Mouse (Mus musculus) liver, embryonic 12.5 days (tissue): ENCODE data around the gene Mpv17. TPM values are rescaled to one million over a fixed set of nuclear protein-coding genes. Genes with fewer than 3 reads are reported as not detected.
A peak's percentile ranks its signal among the peaks of the same experiment; 100 is the strongest.

Experiments
- ATAC-seq: fragments of 200-750 bp; cut with Nextera tagmentation; 2 replicates; pipeline ENCODE4 v1.8.0; 2017; ENCODE audit warnings: moderate number of reproducible peaks, mild to moderate bottlenecking, moderate library complexity
- H3K27ac ChIP-seq: fragments of 300-500 bp; sonication (generic); 2 replicates; pipeline ENCODE4 v1.5.1; 2016; ENCODE audit warnings: mild to moderate bottlenecking
- H3K27me3 ChIP-seq: fragments of 300-500 bp; sonication (generic); replicated peaks from 2 replicates; pipeline ENCODE4 v1.6.1; 2016; ENCODE audit warnings: mild to moderate bottlenecking, moderate library complexity
- H3K36me3 ChIP-seq: fragments of 300-500 bp; sonication (generic); 2 replicates; pipeline ENCODE4 v1.6.1; 2016; ENCODE audit warnings: mild to moderate bottlenecking, moderate library complexity
- H3K4me1 ChIP-seq: fragments of 300-500 bp; sonication (generic); 2 replicates; pipeline ENCODE4 v1.6.1; 2016
- H3K4me2 ChIP-seq: fragments of 300-500 bp; sonication (generic); 2 replicates; pipeline ENCODE4 v1.6.1; 2016; ENCODE audit warnings: mild to moderate bottlenecking, moderate library complexity
- H3K4me3 ChIP-seq: fragments of 300-500 bp; sonication (generic); 2 replicates; pipeline ENCODE4 v1.5.1; 2016; ENCODE audit warnings: mild to moderate bottlenecking, moderate library complexity
- H3K9ac ChIP-seq: fragments of 300-500 bp; sonication (generic); 2 replicates; pipeline ENCODE4 v1.6.1; 2016; ENCODE audit warnings: mild to moderate bottlenecking, moderate library complexity
- H3K9me3 ChIP-seq: fragments of 300-500 bp; sonication (generic); replicated peaks from 2 replicates; pipeline ENCODE4 v1.6.1; 2016; ENCODE audit warnings: mild to moderate bottlenecking, moderate library complexity
- WGBS: fragments of 180-500 bp; shearing (Covaris S2); methylation state at CpG from one replicate; pipeline ENCODE4 v1.1.7; 2016; ENCODE audit not compliant: insufficient replicate concordance; 5-methylcytosine and 5-hydroxymethylcytosine counted together
- polyA plus RNA-seq: library from polyadenylated mRNA; unstranded; fragments of >200 nt; fragmentation: Nextera tagmentation; extraction: Ambion mirVana; gene quantifications from 2 replicates; pipeline ENCODE4 v1.2.1, GENCODE M21; 2016

Gene Mpv17
- polyA plus RNA-seq, 1 experiment from 2014 or later, result 27.0 TPM

GRCm38 (mm10) chr5:31136730-31137424, 17.2 kb downstream of the Mpv17 start:
- Histone ChIP-seq H3K4me1 (no peaks in the 10 kb centered on the region), H3K36me3 (peaks cover 9% of the 10 kb centered on the region; the same call in 1 of the 2 replicates), H3K27me3 (peaks cover 84% of the 10 kb centered on the region), H3K4me2 (no peak overlapping the region), H3K4me3 (no peak overlapping the region), H3K9me3 (no peaks in the 10 kb centered on the region), H3K9ac (no peak overlapping the region), H3K27ac (no peak overlapping the region)
- no peak for ATAC-seq
- WGBS, result 3% methylated on average over 33 of the region's 33 CpGs

- peaks cover 13% of the 10 kb centered on the region; the same call in 1 of the 2 replicates for H3K27me3 ChIP-seq
- H3K27ac ChIP-seq, result no peak overlapping the region
- no peaks in the 10 kb centered on the region for H3K9me3 ChIP-seq
- ATAC-seq, result no peak
- no peaks in the 10 kb centered on the region for H3K36me3 ChIP-seq
- H3K4me1 ChIP-seq, result no peaks in the 10 kb centered on the region
- no peak overlapping the region for H3K9ac ChIP-seq
- WGBS, result 27% methylated on average over 5 of the region's 5 CpGs
- H3K4me3 ChIP-seq, result no peak overlapping the region
- H3K4me2 ChIP-seq, result no peak overlapping the region
Observed at GRCm38 (mm10) chr5:31126050-31126449, 28.0 kb downstream of the Mpv17 start.

GRCm38 (mm10) chr5:31123481-31123880, 30.6 kb downstream of the Mpv17 start:
- no peak overlapping the region for H3K27ac ChIP-seq
- peaks cover 7% of the 10 kb centered on the region; the same call in 1 of the 2 replicates for H3K27me3 ChIP-seq
- WGBS, result 36% methylated on average over 2 of the region's 2 CpGs
- H3K4me2 ChIP-seq, result no peak overlapping the region
- H3K36me3 ChIP-seq, result no peaks in the 10 kb centered on the region
- no peak overlapping the region for H3K9ac ChIP-seq
- H3K4me1 ChIP-seq, result no peaks in the 10 kb centered on the region
- no peak for ATAC-seq
- H3K4me3 ChIP-seq, result no peak overlapping the region
- H3K9me3 ChIP-seq, result no peaks in the 10 kb centered on the region

GRCm38 (mm10) chr5:31121111-31121510, 32.9 kb downstream of the Mpv17 start:
- peaks cover 18% of the 10 kb centered on the region for H3K27me3 ChIP-seq
- no peaks in the 10 kb centered on the region for H3K4me1 ChIP-seq
- H3K9me3 ChIP-seq, result no peaks in the 10 kb centered on the region
- WGBS, result 42% methylated on average over 8 of the region's 8 CpGs
- no peak overlapping the region for H3K9ac ChIP-seq
- no peak overlapping the region for H3K27ac ChIP-seq
- H3K4me2 ChIP-seq, result no peak overlapping the region
- no peak overlapping the region for H3K4me3 ChIP-seq
- no peaks in the 10 kb centered on the region for H3K36me3 ChIP-seq
- ATAC-seq, result no peak

- no peak for ATAC-seq
- no peak overlapping the region for H3K4me2 ChIP-seq
- H3K4me3 ChIP-seq, result no peak overlapping the region
- no peak overlapping the region for H3K9ac ChIP-seq
- peaks cover 20% of the 10 kb centered on the region for H3K27me3 ChIP-seq
- no peaks in the 10 kb centered on the region for H3K36me3 ChIP-seq
- 26% methylated on average over 10 of the region's 10 CpGs for WGBS
- no peak overlapping the region for H3K27ac ChIP-seq
- H3K9me3 ChIP-seq, result no peaks in the 10 kb centered on the region
- H3K4me1 ChIP-seq, result no peaks in the 10 kb centered on the region
Observed at GRCm38 (mm10) chr5:31116912-31117311, 37.1 kb downstream of the Mpv17 start.

- ATAC-seq, result no peak
- no peaks in the 10 kb centered on the region for H3K4me1 ChIP-seq
- no peaks in the 10 kb centered on the region for H3K36me3 ChIP-seq
- H3K4me3 ChIP-seq, result no peak within 1 kb of the TSS
- H3K27me3 ChIP-seq, result peaks cover 24% of the 10 kb centered on the region
- 21% methylated on average over 3 of the region's 3 CpGs for WGBS
- H3K4me2 ChIP-seq, result no peak within 1 kb of the TSS
- H3K9ac ChIP-seq, result no peak within 1 kb of the TSS
- no peak within 1 kb of the TSS for H3K27ac ChIP-seq
- no peaks in the 10 kb centered on the region for H3K9me3 ChIP-seq
Observed at GRCm38 (mm10) chr5:31116354-31116753, 37.7 kb downstream of the Mpv17 start, which contains the start of gene Trim54. Gene Trim54, plus strand, starts transcription at chr5:31116712.

- no peaks in the 10 kb centered on the region for H3K9me3 ChIP-seq
- no peaks in the 10 kb centered on the region for H3K36me3 ChIP-seq
- no peak overlapping the region for H3K4me3 ChIP-seq
- H3K27ac ChIP-seq, result no peak overlapping the region
- no peak overlapping the region for H3K4me2 ChIP-seq
- no peak for ATAC-seq
- 21% methylated on average over 7 of the region's 7 CpGs for WGBS
- peaks cover 25% of the 10 kb centered on the region for H3K27me3 ChIP-seq
- no peaks in the 10 kb centered on the region for H3K4me1 ChIP-seq
- H3K9ac ChIP-seq, result no peak overlapping the region
Observed at GRCm38 (mm10) chr5:31110781-31111180, 43.3 kb downstream of the Mpv17 start.

GRCm38 (mm10) chr5:31108000-31108490, 46.0 kb downstream of the Mpv17 start, which contains the start of gene Slc30a3:
Gene Slc30a3, minus strand, starts transcription at chr5:31108237.
- no peak within 1 kb of the TSS for H3K27ac ChIP-seq
- no peak for ATAC-seq
- H3K36me3 ChIP-seq, result no peaks in the 10 kb centered on the region
- WGBS, result 81% methylated on average over 18 of the region's 18 CpGs
- H3K4me3 ChIP-seq, result no peak within 1 kb of the TSS
- no peaks in the 10 kb centered on the region for H3K9me3 ChIP-seq
- H3K4me2 ChIP-seq, result no peak within 1 kb of the TSS
- peaks cover 36% of the 10 kb centered on the region for H3K27me3 ChIP-seq
- no peak within 1 kb of the TSS for H3K9ac ChIP-seq
- no peaks in the 10 kb centered on the region for H3K4me1 ChIP-seq

- Histone ChIP-seq H3K36me3 (no peaks in the 10 kb centered on the region), H3K9me3 (no peaks in the 10 kb centered on the region), H3K4me1 (no peaks in the 10 kb centered on the region), H3K4me2 (no peak within 1 kb of the TSS), H3K27me3 (peaks cover 30% of the 10 kb centered on the region), H3K4me3 (no peak within 1 kb of the TSS), H3K9ac (no peak within 1 kb of the TSS), H3K27ac (no peak within 1 kb of the TSS)
- 62% methylated on average over 9 of the region's 9 CpGs for whole genome bisulfite sequencing
- ATAC-seq, result no peak
Observed at GRCm38 (mm10) chr5:31105814-31106335, 48.2 kb downstream of the Mpv17 start, which contains the start of gene Dnajc5g. Gene Dnajc5g, plus strand, starts transcription at chr5:31106285.

- Histone ChIP-seq H3K9ac (no peak overlapping the region), H3K27ac (no peak overlapping the region), H3K36me3 (no peaks in the 10 kb centered on the region), H3K27me3 (peaks cover 91% of the 10 kb centered on the region), H3K9me3 (no peaks in the 10 kb centered on the region), H3K4me1 (peaks cover 29% of the 10 kb centered on the region), H3K4me3 (peak overlapping the region; percentile 40; the same call in 1 of the 2 replicates), H3K4me2 (peak overlapping the region; percentile 64)
- ATAC-seq, result no peak
- WGBS, result 32% methylated on average over 11 of the region's 11 CpGs
Observed at GRCm38 (mm10) chr5:31095711-31096480, 58.2 kb downstream of the Mpv17 start.

- Histone ChIP-seq H3K27me3 (peaks cover 99% of the 10 kb centered on the region), H3K9me3 (no peaks in the 10 kb centered on the region), H3K36me3 (no peaks in the 10 kb centered on the region), H3K4me1 (peaks cover 29% of the 10 kb centered on the region), H3K4me2 (peak overlapping the region; percentile 64), H3K4me3 (peak overlapping the region; percentile 40), H3K9ac (no peak overlapping the region), H3K27ac (no peak overlapping the region)
- ATAC-seq, result 0 out of 2 replicates have a peak, but pooled peaks have one; percentile 28
- 1% methylated on average over 59 of the region's 59 CpGs for WGBS
Observed at GRCm38 (mm10) chr5:31094799-31095691, 59.0 kb downstream of the Mpv17 start.
